Mouse (Mus musculus) kidney, embryonic 16.5 days (tissue): ENCODE data around the gene Nudt9. TPM values are rescaled to one million over a fixed set of nuclear protein-coding genes. Genes with fewer than 3 reads are reported as not detected.
A peak's percentile ranks its signal among the peaks of the same experiment; 100 is the strongest.

Experiments used
- ATAC-seq: fragments of 200-750 bp; cut with Nextera tagmentation; 2 replicates; pipeline ENCODE4 v1.8.0; 2017; ENCODE audit warnings: moderate TSS enrichment; ENCODE audit not compliant: low FRiP score, low TSS enrichment
- H3K27ac ChIP-seq: fragments of 300-500 bp; sonication (generic); 2 replicates; pipeline ENCODE4 v1.5.1; 2014; ENCODE audit warnings: low read length
- H3K27me3 ChIP-seq: fragments of 300-500 bp; sonication (generic); 2 replicates; pipeline ENCODE4 v1.6.1; 2014; ENCODE audit warnings: low read length, control low read depth, mixed read lengths; ENCODE audit not compliant: insufficient read depth
- H3K36me3 ChIP-seq: fragments of 300-500 bp; sonication (generic); 2 replicates; pipeline ENCODE4 v1.6.1; 2014; ENCODE audit warnings: low read length, control low read depth, mixed read lengths; ENCODE audit not compliant: insufficient read depth
- H3K4me1 ChIP-seq: fragments of 300-500 bp; sonication (generic); 2 replicates; pipeline ENCODE4 v1.6.1; 2014; ENCODE audit warnings: low read length, control low read depth, mixed read lengths; ENCODE audit not compliant: insufficient read depth
- H3K4me2 ChIP-seq: fragments of 300-500 bp; sonication (generic); replicated peaks from 2 replicates; pipeline ENCODE4 v1.6.1; 2014; ENCODE audit warnings: low read depth, low read length
- H3K4me3 ChIP-seq: fragments of 300-500 bp; sonication (generic); 2 replicates; pipeline ENCODE4 v1.5.1; 2014; ENCODE audit warnings: mild to moderate bottlenecking, low read length
- H3K9ac ChIP-seq: fragments of 300-500 bp; sonication (generic); replicated peaks from 2 replicates; pipeline ENCODE4 v1.6.1; 2014; ENCODE audit warnings: low read length
- H3K9me3 ChIP-seq: fragments of 300-500 bp; sonication (generic); 2 replicates; pipeline ENCODE4 v1.6.1; 2016; ENCODE audit warnings: low read length, control low read depth
- WGBS: fragments of 180-500 bp; shearing (Covaris S2); extraction: QIAGEN DNeasy Blood & Tissue Kit; methylation state at CpG from one replicate; pipeline ENCODE4 v1.1.7; 2014; 5-methylcytosine and 5-hydroxymethylcytosine counted together
- polyA plus RNA-seq: library from polyadenylated mRNA; unstranded; fragments of >200 nt; fragmentation: Nextera tagmentation; extraction: Ambion mirVana; gene quantifications from 2 replicates; pipeline ENCODE4 v1.2.1, GENCODE M21; 2015

Gene Nudt9
- polyA plus RNA-seq, 1 experiment from 2014 or later = 62.2 TPM

GRCm38 (mm10) chr5:104096078-104096938, 50.2 kb downstream of the Nudt9 start:
- Histone ChIP-seq H3K27me3 (no peaks in the 10 kb centered on the region), H3K4me2 (peak overlapping the region; percentile 28), H3K27ac (peak overlapping the region; percentile 78), H3K4me1 (peaks cover 17% of the 10 kb centered on the region; the same call in 1 of the 2 replicates), H3K9me3 (no peaks in the 10 kb centered on the region), H3K9ac (no peak overlapping the region), H3K36me3 (no peaks in the 10 kb centered on the region), H3K4me3 (no peak overlapping the region)
- peak; percentile 84 for ATAC-seq
- WGBS = 33% methylated on average over 16 of the region's 16 CpGs

GRCm38 (mm10) chr5:104101678-104102531, 55.8 kb downstream of the Nudt9 start:
- H3K9ac ChIP-seq = 0 out of 2 replicates have a peak overlapping the region, but pooled peaks have one; percentile 26
- no peaks in the 10 kb centered on the region for H3K36me3 ChIP-seq
- peaks cover 17% of the 10 kb centered on the region for H3K4me1 ChIP-seq
- no peak overlapping the region for H3K4me2 ChIP-seq
- H3K9me3 ChIP-seq = no peaks in the 10 kb centered on the region
- 24% methylated on average over 10 of the region's 10 CpGs for WGBS
- H3K27ac ChIP-seq = no peak overlapping the region; the same call in 1 of the 2 replicates
- H3K27me3 ChIP-seq = no peaks in the 10 kb centered on the region
- H3K4me3 ChIP-seq = no peak overlapping the region
- peak; percentile 42; the same call in 1 of the 2 replicates for ATAC-seq

GRCm38 (mm10) chr5:104103171-104103570, 57.1 kb downstream of the Nudt9 start:
- H3K4me3 ChIP-seq = no peak overlapping the region
- no peak overlapping the region for H3K4me2 ChIP-seq
- no peak overlapping the region for H3K27ac ChIP-seq
- H3K9me3 ChIP-seq = no peaks in the 10 kb centered on the region
- H3K9ac ChIP-seq = no peak overlapping the region
- 46% methylated on average over 4 of the region's 4 CpGs for WGBS
- ATAC-seq = no peak
- H3K4me1 ChIP-seq = peaks cover 22% of the 10 kb centered on the region
- H3K36me3 ChIP-seq = no peaks in the 10 kb centered on the region
- no peaks in the 10 kb centered on the region for H3K27me3 ChIP-seq

- no peak overlapping the region for H3K4me3 ChIP-seq
- no peak overlapping the region for H3K27ac ChIP-seq
- H3K36me3 ChIP-seq = no peaks in the 10 kb centered on the region
- H3K4me1 ChIP-seq = peaks cover 29% of the 10 kb centered on the region
- H3K9ac ChIP-seq = no peak overlapping the region
- ATAC-seq = no peak
- H3K9me3 ChIP-seq = no peaks in the 10 kb centered on the region
- 62% methylated on average over 2 of the region's 2 CpGs for WGBS
- no peak overlapping the region for H3K4me2 ChIP-seq
- H3K27me3 ChIP-seq = no peaks in the 10 kb centered on the region
Measured at GRCm38 (mm10) chr5:104104111-104104510, 58.0 kb downstream of the Nudt9 start.

GRCm38 (mm10) chr5:104108127-104108875, 62.2 kb downstream of the Nudt9 start:
- H3K27me3 ChIP-seq = no peaks in the 10 kb centered on the region
- ATAC-seq = peak; percentile 42; the same call in 1 of the 2 replicates
- no peaks in the 10 kb centered on the region for H3K9me3 ChIP-seq
- H3K4me1 ChIP-seq = peaks cover 52% of the 10 kb centered on the region
- H3K9ac ChIP-seq = peak overlapping the region; percentile 7
- peak overlapping the region; percentile 27 for H3K4me3 ChIP-seq
- WGBS = 47% methylated on average over 11 of the region's 11 CpGs
- H3K4me2 ChIP-seq = peak overlapping the region; percentile 52
- H3K27ac ChIP-seq = peak overlapping the region; percentile 85
- no peaks in the 10 kb centered on the region for H3K36me3 ChIP-seq

GRCm38 (mm10) chr5:104108879-104109369, 62.8 kb downstream of the Nudt9 start:
- ATAC-seq = peak; percentile 23; the same call in 1 of the 2 replicates
- Histone ChIP-seq H3K27ac (peak overlapping the region; percentile 85), H3K27me3 (no peaks in the 10 kb centered on the region), H3K9ac (peak overlapping the region; percentile 49), H3K4me2 (peak overlapping the region; percentile 52), H3K9me3 (no peaks in the 10 kb centered on the region), H3K36me3 (no peaks in the 10 kb centered on the region), H3K4me1 (peaks cover 56% of the 10 kb centered on the region), H3K4me3 (peak overlapping the region; percentile 27)
- WGBS = 23% methylated on average over 18 of the region's 18 CpGs

- Histone ChIP-seq H3K27me3 (no peaks in the 10 kb centered on the region), H3K9ac (no peak overlapping the region), H3K4me1 (peaks cover 56% of the 10 kb centered on the region), H3K36me3 (no peaks in the 10 kb centered on the region), H3K4me2 (peak overlapping the region; percentile 52), H3K4me3 (no peak overlapping the region), H3K27ac (peak overlapping the region; percentile 85), H3K9me3 (no peaks in the 10 kb centered on the region)
- ATAC-seq = peak; percentile 87
- 16% methylated on average over 3 of the region's 3 CpGs for WGBS
Measured at GRCm38 (mm10) chr5:104109516-104109915, 63.4 kb downstream of the Nudt9 start.

GRCm38 (mm10) chr5:104110171-104110920, 64.2 kb downstream of the Nudt9 start:
- WGBS = 33% methylated on average over 9 of the region's 9 CpGs
- Histone ChIP-seq H3K27me3 (no peaks in the 10 kb centered on the region), H3K4me3 (no peak overlapping the region), H3K36me3 (no peaks in the 10 kb centered on the region), H3K27ac (peak overlapping the region; percentile 85), H3K9ac (peak overlapping the region; percentile 35; the same call in 1 of the 2 replicates), H3K9me3 (no peaks in the 10 kb centered on the region), H3K4me1 (peaks cover 63% of the 10 kb centered on the region), H3K4me2 (peak overlapping the region; percentile 29; the same call in 1 of the 2 replicates)
- 0 out of 2 replicates have a peak, but pooled peaks have one; percentile 13 for ATAC-seq
